Mouse (Mus musculus) hindbrain, embryonic 13.5 days (tissue): ENCODE data around the gene D2hgdh. TPM values are rescaled to one million over a fixed set of nuclear protein-coding genes. Genes with fewer than 3 reads are reported as not detected.
A peak's percentile ranks its signal among the peaks of the same experiment; 100 is the strongest.

ENCODE experiments used
- ATAC-seq: fragments of 200-750 bp; cut with Nextera tagmentation; 2 replicates; pipeline ENCODE4 v1.8.0; 2017; ENCODE audit warnings: moderate TSS enrichment; ENCODE audit not compliant: low FRiP score
- H3K27ac ChIP-seq: fragments of 300-500 bp; sonication (generic); 2 replicates; pipeline ENCODE4 v1.5.1; 2015; ENCODE audit warnings: inconsistent platforms, mild to moderate bottlenecking, moderate library complexity
- H3K27me3 ChIP-seq: fragments of 300-500 bp; sonication (generic); 2 replicates; pipeline ENCODE4 v1.6.1; 2015; ENCODE audit warnings: mild to moderate bottlenecking, inconsistent platforms
- H3K36me3 ChIP-seq: fragments of 300-500 bp; sonication (generic); 2 replicates; pipeline ENCODE4 v1.6.1; 2015; ENCODE audit warnings: mild to moderate bottlenecking, inconsistent platforms
- H3K4me1 ChIP-seq: fragments of 300-500 bp; sonication (generic); replicated peaks from 2 replicates; pipeline ENCODE4 v1.6.1; 2015; ENCODE audit warnings: inconsistent platforms
- H3K4me2 ChIP-seq: fragments of 300-500 bp; sonication (generic); 2 replicates; pipeline ENCODE4 v1.6.1; 2015; ENCODE audit warnings: inconsistent platforms, mild to moderate bottlenecking, moderate library complexity
- H3K4me3 ChIP-seq: fragments of 300-500 bp; sonication (generic); 2 replicates; pipeline ENCODE4 v1.5.1; 2015; ENCODE audit warnings: mild to moderate bottlenecking, inconsistent platforms
- H3K9ac ChIP-seq: fragments of 300-500 bp; sonication (generic); 2 replicates; pipeline ENCODE4 v1.6.1; 2015; ENCODE audit warnings: mild to moderate bottlenecking, inconsistent platforms
- H3K9me3 ChIP-seq: fragments of 300-500 bp; sonication (generic); 2 replicates; pipeline ENCODE4 v1.6.1; 2016; ENCODE audit warnings: inconsistent platforms
- WGBS: fragments of 180-500 bp; shearing (Covaris S2); methylation state at CpG from one replicate; pipeline ENCODE4 v1.1.7; 2015; 5-methylcytosine and 5-hydroxymethylcytosine counted together
- polyA plus RNA-seq: library from polyadenylated mRNA; unstranded; fragments of >200 nt; fragmentation: Nextera tagmentation; extraction: Ambion mirVana; gene quantifications from 2 replicates; pipeline ENCODE4 v1.2.1, GENCODE M21; 2015

Gene D2hgdh
- 16.4 and 19.3 TPM in 2 replicates for polyA plus RNA-seq

- Histone ChIP-seq H3K4me1 (peaks cover 22% of the 10 kb centered on the region), H3K4me3 (peak within 1 kb of the TSS; percentile 57), H3K9me3 (no peaks in the 10 kb centered on the region), H3K27me3 (no peaks in the 10 kb centered on the region), H3K4me2 (peak within 1 kb of the TSS; percentile 84), H3K9ac (peak within 1 kb of the TSS; percentile 77), H3K27ac (peak within 1 kb of the TSS; percentile 97), H3K36me3 (peaks cover 31% of the 10 kb centered on the region)
- WGBS: 9% methylated on average over 10 of the region's 10 CpGs
- peak; percentile 21 for ATAC-seq
Observed at GRCm38 (mm10) chr1:93824609-93825008, at the start of gene D2hgdh. Gene D2hgdh, plus strand, starts transcription at chr1:93824909.

DNA sequence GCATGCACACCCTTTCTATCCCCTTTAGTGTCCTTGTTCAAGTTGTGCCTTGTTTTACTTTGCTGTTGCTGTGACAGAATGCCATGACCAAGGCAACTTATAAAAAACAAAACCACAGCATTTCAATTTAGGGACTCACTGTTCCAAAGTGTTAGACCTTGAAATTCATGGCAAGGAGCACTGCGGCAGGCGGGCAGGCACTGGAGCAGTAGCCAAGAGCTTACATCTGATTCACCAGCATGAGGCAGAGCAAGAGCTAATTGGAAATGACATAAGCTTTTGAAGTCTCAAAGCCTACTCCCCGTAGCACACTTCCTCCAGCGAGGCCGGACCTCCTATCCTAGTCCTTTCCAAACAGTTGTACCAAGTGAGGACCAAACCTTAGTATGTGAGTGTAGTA is 48.0 kb upstream of the D2hgdh start:
- no peak overlapping the region for H3K4me3 ChIP-seq
- no peaks in the 10 kb centered on the region for H3K27me3 ChIP-seq
- no peak overlapping the region for H3K4me2 ChIP-seq
- H3K27ac ChIP-seq: no peak overlapping the region
- H3K9me3 ChIP-seq: no peaks in the 10 kb centered on the region
- H3K36me3 ChIP-seq: peaks cover 88% of the 10 kb centered on the region
- H3K4me1 ChIP-seq: no peaks in the 10 kb centered on the region
- ATAC-seq: no peak
- WGBS: 97% methylated on average over 5 of the region's 5 CpGs
- H3K9ac ChIP-seq: no peak overlapping the region

DNA sequence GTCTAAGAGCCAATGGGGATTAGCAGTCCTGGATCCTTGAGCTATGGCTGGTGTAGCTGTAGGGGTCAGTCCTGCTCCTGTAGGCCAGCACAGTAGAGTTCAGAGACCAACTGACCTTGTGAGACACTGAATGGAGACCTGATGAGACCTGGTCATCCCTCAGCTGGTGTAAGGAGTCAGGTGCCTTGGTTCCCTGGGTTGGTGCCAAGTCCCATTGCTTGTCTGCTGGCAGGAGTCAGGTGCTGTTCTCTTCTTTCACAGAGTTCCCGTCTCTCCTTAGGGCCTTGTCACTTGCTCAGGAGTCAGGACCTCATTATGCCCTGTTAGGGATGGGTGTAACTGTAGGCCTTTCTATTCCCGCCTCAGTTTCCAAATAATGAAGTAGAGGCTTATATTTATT is 37.8 kb upstream of the D2hgdh start:
- H3K9me3 ChIP-seq: no peaks in the 10 kb centered on the region
- no peak overlapping the region for H3K4me3 ChIP-seq
- no peaks in the 10 kb centered on the region for H3K4me1 ChIP-seq
- H3K9ac ChIP-seq: no peak overlapping the region
- ATAC-seq: no peak
- H3K27ac ChIP-seq: no peak overlapping the region
- peaks cover 98% of the 10 kb centered on the region for H3K36me3 ChIP-seq
- H3K27me3 ChIP-seq: no peaks in the 10 kb centered on the region
- 95% methylated on average over 2 of the region's 2 CpGs for WGBS
- no peak overlapping the region for H3K4me2 ChIP-seq

- Histone ChIP-seq H3K9ac (no peak overlapping the region), H3K27me3 (no peaks in the 10 kb centered on the region), H3K4me3 (no peak overlapping the region), H3K4me1 (no peaks in the 10 kb centered on the region), H3K36me3 (peaks cover 77% of the 10 kb centered on the region), H3K27ac (no peak overlapping the region), H3K4me2 (no peak overlapping the region), H3K9me3 (no peaks in the 10 kb centered on the region)
- no peak for ATAC-seq
- 97% methylated on average over 8 of the region's 8 CpGs for WGBS
Observed at GRCm38 (mm10) chr1:93794526-93794925, 30.2 kb upstream of the D2hgdh start.

DNA sequence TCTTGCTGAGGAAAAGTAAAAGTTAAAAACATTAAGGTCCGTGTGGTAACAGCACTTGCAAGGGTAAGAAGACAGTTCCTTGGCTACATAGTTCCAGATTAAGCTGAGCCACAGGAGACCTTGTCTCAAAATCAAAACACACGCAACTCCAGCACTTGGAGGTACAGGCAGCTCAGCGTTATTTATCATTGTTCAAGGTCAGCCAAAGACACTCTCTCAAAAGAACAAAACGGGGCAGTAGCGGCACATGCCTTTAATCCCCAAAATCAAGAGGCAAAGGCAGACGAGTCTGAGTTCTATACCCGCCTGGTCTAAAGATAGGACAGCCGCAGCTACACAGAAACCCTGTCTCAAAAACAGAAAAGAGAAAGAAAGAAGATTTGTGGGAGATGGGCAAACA is 28.8 kb upstream of the D2hgdh start:
- no peak overlapping the region for H3K9ac ChIP-seq
- H3K4me3 ChIP-seq: no peak overlapping the region
- no peak overlapping the region for H3K27ac ChIP-seq
- WGBS: 85% methylated on average over 8 of the region's 8 CpGs
- no peak for ATAC-seq
- peaks cover 4% of the 10 kb centered on the region for H3K4me1 ChIP-seq
- H3K36me3 ChIP-seq: peaks cover 70% of the 10 kb centered on the region
- H3K4me2 ChIP-seq: no peak overlapping the region
- H3K9me3 ChIP-seq: no peaks in the 10 kb centered on the region
- H3K27me3 ChIP-seq: no peaks in the 10 kb centered on the region

DNA sequence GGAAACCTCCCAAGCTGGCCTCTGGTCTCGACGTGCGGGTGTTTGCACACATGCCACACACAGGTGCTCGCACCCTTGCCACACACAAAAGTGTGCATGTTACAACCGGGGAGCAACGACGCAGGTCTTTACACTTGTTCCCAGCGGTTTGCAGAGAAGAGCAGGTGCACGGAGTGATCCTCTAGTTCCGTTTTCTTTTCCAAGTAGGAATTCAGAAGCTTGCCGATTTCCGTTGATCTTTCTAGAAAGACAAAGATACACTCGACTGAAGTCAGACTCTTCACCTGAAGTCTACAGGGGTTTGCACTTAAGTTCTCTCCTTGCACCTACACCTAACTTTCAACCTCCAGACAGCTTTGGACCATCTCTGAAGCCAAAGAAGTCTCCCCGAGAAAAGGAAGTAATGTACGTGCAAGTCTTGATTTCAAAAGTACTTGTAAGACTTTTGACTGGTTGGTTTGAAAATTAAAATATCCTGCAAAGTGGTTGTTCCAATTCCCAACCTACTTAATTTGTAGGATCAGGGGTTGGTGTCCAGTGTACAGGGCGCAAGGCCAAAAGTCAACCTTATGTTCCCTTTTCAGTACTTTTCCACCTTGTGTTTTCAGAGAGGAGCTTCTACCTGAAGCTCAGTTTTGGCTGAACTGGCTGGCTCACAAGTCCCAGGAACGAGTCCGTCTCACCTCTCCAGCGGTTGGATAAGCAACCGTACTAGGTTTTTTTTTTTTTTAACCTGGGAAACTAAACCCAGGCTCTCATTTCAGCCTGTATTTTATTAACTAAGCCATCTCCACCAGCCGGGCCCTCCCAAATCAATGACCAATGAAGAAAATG is 23.8 kb upstream of the D2hgdh start:
- Histone ChIP-seq H3K27ac (peak overlapping the region; percentile 81), H3K4me1 (peaks cover 37% of the 10 kb centered on the region), H3K27me3 (no peaks in the 10 kb centered on the region), H3K4me3 (peak overlapping the region; percentile 67), H3K9ac (peak overlapping the region; percentile 82), H3K4me2 (peak overlapping the region; percentile 77), H3K36me3 (peaks cover 30% of the 10 kb centered on the region), H3K9me3 (no peaks in the 10 kb centered on the region)
- ATAC-seq: no peak
- 79% methylated on average over 21 of the region's 21 CpGs for WGBS

- H3K9ac ChIP-seq: peak within 1 kb of the TSS; percentile 82
- no peaks in the 10 kb centered on the region for H3K27me3 ChIP-seq
- H3K4me1 ChIP-seq: peaks cover 37% of the 10 kb centered on the region
- H3K4me3 ChIP-seq: peak within 1 kb of the TSS; percentile 67
- H3K4me2 ChIP-seq: peak within 1 kb of the TSS; percentile 77
- H3K9me3 ChIP-seq: no peaks in the 10 kb centered on the region
- ATAC-seq: peak; percentile 43
- H3K36me3 ChIP-seq: peaks cover 39% of the 10 kb centered on the region
- H3K27ac ChIP-seq: peak within 1 kb of the TSS; percentile 83
- whole genome bisulfite sequencing: under 1% methylated on average over 42 of the region's 42 CpGs
Observed at GRCm38 (mm10) chr1:93801741-93802238, 22.9 kb upstream of the D2hgdh start, which contains the start of gene Dtymk. Gene Dtymk, minus strand, starts transcription at chr1:93801934.

GRCm38 (mm10) chr1:93802771-93803170 is 21.9 kb upstream of the D2hgdh start:
- peaks cover 37% of the 10 kb centered on the region for H3K4me1 ChIP-seq
- WGBS: 88% methylated on average over 5 of the region's 5 CpGs
- no peaks in the 10 kb centered on the region for H3K9me3 ChIP-seq
- H3K4me3 ChIP-seq: peak overlapping the region; percentile 74
- ATAC-seq: no peak
- H3K9ac ChIP-seq: no peak overlapping the region
- H3K27me3 ChIP-seq: no peaks in the 10 kb centered on the region
- H3K36me3 ChIP-seq: peaks cover 40% of the 10 kb centered on the region
- H3K27ac ChIP-seq: no peak overlapping the region
- peak overlapping the region; percentile 77 for H3K4me2 ChIP-seq

GRCm38 (mm10) chr1:93803556-93804507 is 20.9 kb upstream of the D2hgdh start, which contains the start of gene Ing5:
Gene Ing5, plus strand, starts transcription at chr1:93803965.
- peak within 1 kb of the TSS; percentile 83 for H3K9ac ChIP-seq
- H3K27ac ChIP-seq: peak within 1 kb of the TSS; percentile 99
- H3K9me3 ChIP-seq: no peaks in the 10 kb centered on the region
- H3K4me3 ChIP-seq: peak within 1 kb of the TSS; percentile 74
- ATAC-seq: peak; percentile 94
- peak within 1 kb of the TSS; percentile 77 for H3K4me2 ChIP-seq
- under 1% methylated on average over 94 of the region's 94 CpGs for WGBS
- H3K4me1 ChIP-seq: peaks cover 37% of the 10 kb centered on the region
- no peaks in the 10 kb centered on the region for H3K27me3 ChIP-seq
- H3K36me3 ChIP-seq: peaks cover 40% of the 10 kb centered on the region

DNA sequence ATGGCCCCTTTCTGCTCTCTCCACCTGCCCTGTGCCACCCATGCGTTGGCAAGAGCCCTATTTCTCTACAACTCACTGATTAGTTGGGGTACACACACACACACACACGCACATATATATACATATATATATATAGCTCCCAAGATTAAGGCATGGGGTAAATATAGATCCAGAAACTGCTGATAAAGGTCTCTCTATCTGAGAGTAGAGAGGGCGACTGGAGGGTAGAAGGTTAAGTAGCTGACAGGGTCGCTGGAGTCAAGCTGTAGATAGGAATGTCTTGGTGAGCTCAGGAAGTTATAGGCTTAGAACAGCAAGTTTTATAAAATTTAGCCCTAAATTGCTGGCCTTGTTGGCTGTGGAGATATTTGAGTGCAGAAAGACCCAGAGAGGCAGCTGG is 19.9 kb upstream of the D2hgdh start:
- WGBS: 84% methylated on average over 4 of the region's 4 CpGs
- H3K36me3 ChIP-seq: peaks cover 37% of the 10 kb centered on the region
- peak overlapping the region; percentile 77 for H3K4me2 ChIP-seq
- ATAC-seq: no peak
- H3K4me3 ChIP-seq: peak overlapping the region; percentile 74
- H3K9me3 ChIP-seq: no peaks in the 10 kb centered on the region
- H3K4me1 ChIP-seq: peaks cover 37% of the 10 kb centered on the region
- H3K27me3 ChIP-seq: no peaks in the 10 kb centered on the region
- H3K9ac ChIP-seq: peak overlapping the region; percentile 83
- H3K27ac ChIP-seq: peak overlapping the region; percentile 99

DNA sequence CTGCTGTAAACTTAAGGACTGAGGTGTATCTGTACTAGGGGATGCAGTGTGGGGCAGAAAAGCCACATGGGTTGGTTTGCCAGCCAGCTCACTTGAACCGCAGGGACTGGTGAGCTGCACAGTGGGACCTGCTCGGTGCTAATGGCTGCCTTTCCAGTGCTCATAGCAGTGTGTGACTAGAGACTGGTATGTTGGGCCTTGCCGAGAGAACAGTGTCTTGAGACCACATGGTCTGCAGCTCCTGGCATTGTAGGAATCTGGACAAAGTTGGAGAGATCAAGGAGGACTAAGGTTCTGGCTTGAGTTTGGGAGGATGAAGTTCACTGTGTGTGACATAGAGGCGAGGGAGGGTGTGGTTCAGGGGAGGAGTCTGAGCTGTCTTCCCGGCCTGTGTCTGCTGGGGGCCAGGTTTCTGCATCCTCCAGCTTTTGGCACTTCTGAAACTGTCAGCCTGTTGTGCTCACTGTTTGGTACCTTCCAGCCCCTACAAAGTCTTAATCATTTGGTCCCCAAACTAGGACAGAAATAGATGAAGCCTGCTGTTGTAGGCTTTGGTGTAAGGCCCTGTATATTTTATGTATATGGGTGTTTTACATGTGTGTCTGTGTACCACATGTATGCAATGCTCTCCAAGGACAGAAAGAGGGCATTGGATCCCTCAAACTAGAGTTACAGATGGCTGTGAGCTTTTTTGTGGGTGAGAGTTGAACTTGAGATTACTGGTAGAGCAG is 19.3 kb upstream of the D2hgdh start:
- Histone ChIP-seq H3K4me3 (0 out of 2 replicates have a peak overlapping the region, but pooled peaks have one; percentile 74), H3K27me3 (no peaks in the 10 kb centered on the region), H3K4me1 (peaks cover 37% of the 10 kb centered on the region), H3K27ac (no peak overlapping the region), H3K9me3 (no peaks in the 10 kb centered on the region), H3K9ac (peak overlapping the region; percentile 5; the same call in 1 of the 2 replicates), H3K4me2 (peak overlapping the region; percentile 77), H3K36me3 (peaks cover 39% of the 10 kb centered on the region)
- ATAC-seq: no peak
- 87% methylated on average over 5 of the region's 5 CpGs for WGBS
